Mouse (Mus musculus): Measurements from ENCODE around the gene Rcor2.

Rcor2 gene

DNA sequence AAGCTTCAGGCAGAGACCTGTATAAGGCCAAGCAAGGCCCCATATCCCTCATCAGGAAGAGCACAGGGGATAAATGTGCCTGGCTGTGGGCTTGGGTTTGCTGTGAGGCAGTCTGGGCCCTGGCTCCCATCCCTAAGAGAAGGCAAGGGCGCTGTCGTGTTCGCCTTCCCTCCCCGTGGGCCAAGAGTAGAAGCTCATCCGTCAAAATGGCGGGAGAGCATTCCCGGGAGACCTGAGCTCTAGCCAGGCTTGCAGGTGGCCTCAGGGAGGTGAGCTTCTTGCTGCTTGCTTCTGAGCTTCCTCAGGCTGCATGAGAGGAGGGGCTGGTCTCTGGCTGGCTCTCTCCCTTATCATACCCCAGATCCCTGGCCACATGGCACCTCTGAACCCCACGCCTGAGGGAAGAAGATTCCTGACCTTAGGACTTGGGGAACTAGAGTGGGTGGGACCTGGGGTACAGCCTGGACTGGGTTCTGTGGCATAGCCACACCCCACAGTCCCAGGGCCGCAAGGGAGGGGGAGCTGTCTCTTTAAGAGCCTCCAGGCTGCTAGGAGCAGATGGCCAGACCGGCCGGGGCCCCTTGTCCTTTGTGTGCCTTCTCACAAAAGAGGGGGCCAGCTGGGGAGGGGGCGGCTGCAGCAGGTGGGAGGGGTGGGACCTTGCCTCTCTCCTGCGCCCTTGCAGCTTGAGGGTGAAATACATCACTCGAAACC is 1.5 kb upstream of the Rcor2 start:
- peak; percentile 79 to 81 for DNase-seq

GRCm38 (mm10) chr19:7266421-7266831 is 699 bp upstream of the Rcor2 start:
- peak; percentile 57 to 61 for DNase-seq

- peak; percentile 78 to 84 for DNase-seq
Measured at GRCm38 (mm10) chr19:7267781-7268721, 926 bp downstream of the Rcor2 start.

GRCm38 (mm10) chr19:7268722-7269090 is 1.6 kb downstream of the Rcor2 start:
- DNase-seq, result peak; percentile 86 to 94

GRCm38 (mm10) chr19:7269290-7270044 is 2.3 kb downstream of the Rcor2 start:
- DNase-seq, result peak; percentile 85

DNA sequence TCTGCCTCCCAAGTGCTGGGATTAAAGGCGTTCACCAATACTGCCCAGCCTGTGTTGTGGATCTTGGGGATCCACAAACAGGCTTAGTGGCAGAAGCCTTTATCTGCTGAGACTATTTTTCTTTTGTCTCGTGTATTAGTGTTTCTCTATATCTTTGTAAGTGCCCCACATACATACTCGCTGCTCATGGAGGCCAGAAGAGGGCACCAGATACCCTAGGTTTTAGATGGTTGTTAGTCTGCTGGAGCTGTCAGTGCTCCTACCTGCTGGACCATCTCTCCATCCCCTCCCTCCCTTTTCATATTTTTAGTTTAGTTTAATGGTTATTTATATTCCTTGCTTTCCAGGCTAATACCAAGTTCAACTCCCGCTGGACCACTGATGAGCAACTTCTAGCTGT is 6.4 kb downstream of the Rcor2 start:
- DNase-seq, result peak; percentile 45

- peak; percentile 90 to 94 for DNase-seq
Measured at GRCm38 (mm10) chr19:7274326-7274990, 7.3 kb downstream of the Rcor2 start.

- DNase-seq, result peak; percentile 82 to 85
Measured at GRCm38 (mm10) chr19:7275131-7275789, 8.1 kb downstream of the Rcor2 start.

- DNase-seq, result peak; percentile 63 to 64
Measured at GRCm38 (mm10) chr19:7276053-7276659, 9.0 kb downstream of the Rcor2 start.

DNA sequence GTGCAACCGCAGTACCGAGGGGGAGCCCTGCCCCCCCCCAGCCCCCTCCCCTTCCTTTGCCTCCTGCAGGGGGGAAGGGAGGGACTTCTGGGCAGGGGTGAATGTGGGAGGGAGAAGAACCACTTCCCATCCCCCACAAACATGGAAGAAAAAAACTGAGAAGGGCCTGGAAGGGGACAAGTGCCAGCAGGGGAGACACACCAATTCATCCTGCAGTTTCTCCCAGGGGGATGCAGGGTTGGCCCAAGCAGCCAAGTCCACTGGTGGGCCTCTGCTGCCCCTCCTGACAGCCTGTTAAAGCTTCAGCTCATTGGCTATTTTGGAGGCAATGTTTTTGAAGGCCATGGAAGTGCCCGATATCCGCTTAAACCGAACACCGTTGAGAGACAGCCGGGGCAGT is 9.7 kb downstream of the Rcor2 start:
- DNase-seq, result peak; percentile 37 to 48

- peak in 1 of 2 experiments; percentile 27 for DNase-seq
Measured at GRCm38 (mm10) chr19:7278200-7278906, 11.2 kb downstream of the Rcor2 start.

GRCm38 (mm10) chr19:7279114-7279513 is 12.0 kb downstream of the Rcor2 start:
- DNase-seq, result peak in 1 of 2 experiments; percentile 74

GRCm38 (mm10) chr19:7280557-7281330 is 13.6 kb downstream of the Rcor2 start:
- DNase-seq, result peak in 1 of 2 experiments; percentile 21

GRCm38 (mm10) chr19:7286563-7287315 is 19.6 kb downstream of the Rcor2 start:
- no peak for DNase-seq

- no peak for DNase-seq
Measured at GRCm38 (mm10) chr19:7288288-7288687, 21.2 kb downstream of the Rcor2 start.

DNA sequence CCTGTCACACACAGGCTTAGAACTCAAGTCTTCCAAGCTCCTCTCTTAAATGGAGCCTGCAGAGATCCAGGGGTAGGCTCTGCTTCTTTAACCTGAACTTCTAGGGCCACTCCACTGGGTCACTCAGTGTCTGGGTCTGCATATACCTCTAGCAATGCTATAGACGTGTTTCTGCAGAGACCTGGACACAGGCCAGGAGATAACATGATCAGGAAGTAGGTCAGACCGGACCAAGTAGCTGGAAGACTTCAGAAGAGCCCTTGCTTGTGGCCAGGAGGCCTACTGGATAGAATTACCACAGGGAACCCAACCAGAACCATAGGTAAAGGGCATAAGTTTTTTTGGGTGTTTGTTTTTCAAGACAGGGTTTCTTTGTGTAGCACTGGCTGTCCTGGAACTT is 22.6 kb downstream of the Rcor2 start:
- DNase-seq, result no peak

- DNase-seq, result no peak
Measured at GRCm38 (mm10) chr19:7291958-7292709, 25.0 kb downstream of the Rcor2 start.

All from cerebellum, postnatal 14 days (tissue).